Mouse (Mus musculus) heart, embryonic 12.5 days (tissue): ENCODE measurements at regions not wholly inside any gene's neighbourhood (a gene's known extent, or its start where the extent isn't known, plus 50 kb on each side); places are given as distances from the start of the nearest gene placed in this dataset.
"Not testable (repeated sequence)": the region's sequence is repeated elsewhere in the genome, so short reads cannot be mapped to it uniquely, and the experiment has no call there.

ENCODE experiments used
- ATAC-seq: fragments of 200-750 bp; cut with Nextera tagmentation; 2 replicates; pipeline ENCODE4 v1.8.0; 2017; ENCODE audit warnings: moderate TSS enrichment, moderate library complexity; ENCODE audit not compliant: insufficient number of reproducible peaks, low FRiP score
- H3K27ac ChIP-seq: fragments of 300-500 bp; sonication (generic); 2 replicates; pipeline ENCODE4 v1.5.1; 2016; ENCODE audit warnings: mild to moderate bottlenecking, moderate library complexity; ENCODE audit not compliant: poor library complexity, severe bottlenecking
- H3K27me3 ChIP-seq: fragments of 300-500 bp; sonication (generic); replicated peaks from 2 replicates; pipeline ENCODE4 v1.6.1; 2016; ENCODE audit warnings: mild to moderate bottlenecking, moderate library complexity
- H3K36me3 ChIP-seq: fragments of 300-500 bp; sonication (generic); 2 replicates; pipeline ENCODE4 v1.6.1; 2016; ENCODE audit warnings: mild to moderate bottlenecking, moderate library complexity
- H3K4me1 ChIP-seq: fragments of 300-500 bp; sonication (generic); replicated peaks from 2 replicates; pipeline ENCODE4 v1.6.1; 2016; ENCODE audit warnings: mild to moderate bottlenecking
- H3K4me2 ChIP-seq: fragments of 300-500 bp; sonication (generic); 2 replicates; pipeline ENCODE4 v1.6.1; 2016; ENCODE audit warnings: mild to moderate bottlenecking, moderate library complexity
- H3K4me3 ChIP-seq: fragments of 300-500 bp; sonication (generic); 2 replicates; pipeline ENCODE4 v1.5.1; 2016; ENCODE audit warnings: mild to moderate bottlenecking
- H3K9ac ChIP-seq: fragments of 300-500 bp; sonication (generic); 2 replicates; pipeline ENCODE4 v1.6.1; 2016; ENCODE audit warnings: mild to moderate bottlenecking, moderate library complexity
- H3K9me3 ChIP-seq: fragments of 300-500 bp; sonication (generic); replicated peaks from 2 replicates; pipeline ENCODE4 v1.6.1; 2016; ENCODE audit warnings: mild to moderate bottlenecking, moderate library complexity
- WGBS: fragments of 180-500 bp; shearing (Covaris S2); methylation state at CpG from one replicate; pipeline ENCODE4 v1.1.7; 2016; 5-methylcytosine and 5-hydroxymethylcytosine counted together

DNA sequence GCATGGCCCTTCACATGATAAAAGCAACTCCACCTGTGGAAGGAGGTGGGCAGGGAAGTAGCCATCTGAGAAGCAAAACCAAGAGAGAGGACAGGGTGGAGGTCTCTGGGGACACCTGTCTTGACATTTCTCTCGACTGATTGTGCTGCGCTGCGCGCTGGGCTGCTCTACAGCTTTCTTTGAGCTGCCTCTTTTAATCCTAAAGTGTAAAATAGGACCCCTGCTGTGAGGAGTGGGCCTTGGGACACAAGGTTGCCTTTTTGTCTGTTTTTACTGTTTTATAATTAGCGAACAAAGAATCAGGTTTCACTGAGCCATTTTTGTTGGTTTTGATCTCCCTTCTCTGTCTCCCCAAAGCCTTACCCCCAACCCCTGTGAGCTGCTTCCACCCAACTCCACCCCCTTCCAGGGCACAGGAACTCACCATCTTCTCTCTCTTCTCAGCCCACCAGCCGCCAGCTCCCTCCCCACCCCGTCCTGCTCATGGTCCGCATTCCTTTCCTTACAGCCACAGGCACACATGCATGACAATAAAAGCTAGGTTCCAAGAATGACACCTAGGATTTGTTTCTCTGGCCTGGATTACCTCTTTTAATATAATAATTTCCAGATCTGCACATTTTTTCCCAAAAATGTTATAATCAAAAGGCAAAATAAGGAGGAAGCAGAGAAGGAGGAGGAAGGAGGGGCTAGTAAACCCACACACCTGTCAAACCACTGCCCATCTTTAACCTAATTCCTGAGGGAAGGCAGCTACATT, 57.3 kb downstream of the Cbln4 start:
- no peaks in the 10 kb centered on the region; the same call in 1 of the 2 replicates for H3K27me3 ChIP-seq
- WGBS: 25% methylated on average over 8 of the region's 8 CpGs
- no peaks in the 10 kb centered on the region for H3K4me1 ChIP-seq
- ATAC-seq: no peak
- no peaks in the 10 kb centered on the region for H3K36me3 ChIP-seq
- H3K9ac ChIP-seq: no peak overlapping the region
- H3K4me3 ChIP-seq: no peak overlapping the region
- H3K27ac ChIP-seq: no peak overlapping the region
- H3K9me3 ChIP-seq: no peaks in the 10 kb centered on the region
- no peak overlapping the region for H3K4me2 ChIP-seq

DNA sequence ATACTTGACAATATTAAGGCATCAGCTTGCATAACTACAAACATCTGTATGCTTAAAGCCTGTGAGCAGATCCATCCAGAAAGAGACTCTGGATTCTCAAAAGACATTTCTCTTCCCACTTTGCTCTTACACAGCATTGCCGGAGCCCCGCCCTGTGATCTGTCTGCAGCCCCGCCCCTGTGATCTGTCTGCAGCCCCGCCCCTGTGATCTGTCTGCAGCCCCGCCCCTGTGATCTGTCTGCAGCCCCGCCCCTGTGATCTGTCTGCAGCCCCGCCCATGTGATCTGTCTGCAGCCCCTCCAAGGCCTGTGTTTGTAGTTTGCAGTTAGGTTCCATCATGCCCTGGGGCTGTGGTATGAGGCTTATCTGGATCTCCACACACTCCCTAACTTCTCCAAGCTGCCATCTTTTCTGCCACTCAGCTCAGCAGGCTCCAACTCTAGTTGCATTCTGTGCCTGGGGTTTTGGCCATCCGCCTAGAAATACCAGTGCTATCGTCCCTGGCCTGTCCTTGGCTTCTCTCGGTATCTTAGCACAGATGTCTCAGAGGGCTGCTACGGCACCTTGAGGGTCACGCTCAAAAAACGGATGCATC, 73.9 kb downstream of the Cbln4 start:
- Histone ChIP-seq H3K36me3 (no peaks in the 10 kb centered on the region), H3K9me3 (no peaks in the 10 kb centered on the region), H3K27me3 (no peaks in the 10 kb centered on the region), H3K9ac (no peak overlapping the region), H3K4me3 (no peak overlapping the region), H3K27ac (peak overlapping the region; percentile 41), H3K4me1 (peaks cover 6% of the 10 kb centered on the region; the same call in 1 of the 2 replicates), H3K4me2 (no peak overlapping the region)
- ATAC-seq: no peak; the same call in 1 of the 2 replicates
- 42% methylated on average over 13 of the region's 13 CpGs for WGBS

DNA sequence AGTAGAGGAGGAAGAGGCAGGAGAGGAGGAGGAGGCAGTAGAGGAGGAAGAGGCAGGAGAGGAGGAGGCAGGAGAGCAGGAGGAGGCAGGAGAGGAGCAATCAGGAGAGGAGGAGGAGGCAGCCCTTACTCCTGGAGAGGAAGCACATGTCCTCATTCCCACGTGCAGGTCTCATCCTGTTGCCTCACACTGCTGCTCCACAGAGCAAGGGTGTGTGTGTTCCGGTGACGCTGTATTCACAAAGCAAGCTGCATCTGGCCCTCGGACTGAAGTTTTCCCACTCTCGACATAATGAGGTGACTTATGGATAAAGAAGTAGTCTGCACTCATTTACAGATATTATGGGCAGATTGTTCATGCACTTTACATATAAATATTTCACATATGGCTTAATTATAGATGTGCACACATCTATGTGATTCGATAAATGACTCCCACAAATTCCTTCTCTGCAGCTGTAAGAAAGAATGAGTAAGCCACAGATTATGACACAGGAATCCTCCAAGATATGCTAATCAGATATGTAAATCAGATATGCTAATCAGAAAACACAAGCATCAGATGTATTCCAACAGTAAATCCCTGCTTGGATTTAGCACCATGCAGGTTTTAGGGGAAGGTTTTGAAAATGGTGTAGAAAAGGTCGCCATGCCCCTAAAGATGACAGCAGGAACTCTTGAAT, 96.6 kb downstream of the Cbln4 start:
- Histone ChIP-seq H3K9me3 (0 out of 2 replicates have a peak, but pooled peaks cover 4% of the 10 kb centered on the region), H3K27ac (no peak overlapping the region), H3K36me3 (no peaks in the 10 kb centered on the region), H3K27me3 (no peaks in the 10 kb centered on the region), H3K4me3 (no peak overlapping the region), H3K4me1 (no peaks in the 10 kb centered on the region), H3K4me2 (no peak overlapping the region), H3K9ac (no peak overlapping the region)
- no peak for ATAC-seq
- WGBS: 81% methylated on average over 7 of the region's 7 CpGs

DNA sequence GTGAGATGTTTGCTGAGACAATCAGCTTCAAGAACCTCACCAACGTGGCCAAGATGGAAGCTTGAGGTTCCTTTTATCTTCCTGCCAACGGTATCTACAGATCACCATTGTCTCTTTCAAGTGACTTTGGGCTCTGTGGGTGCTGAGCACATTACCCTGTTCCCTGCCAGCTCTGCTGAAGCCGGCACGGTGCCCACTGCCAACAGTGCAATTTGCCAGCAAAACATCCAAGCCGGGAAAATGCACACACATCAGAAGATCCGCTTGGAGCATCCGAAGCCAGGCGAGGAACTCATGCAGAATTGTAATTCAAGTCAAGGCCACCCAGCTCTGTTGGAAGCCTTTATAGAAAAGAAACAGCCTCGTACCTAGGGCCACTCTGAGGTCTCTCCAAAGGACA, 100.6 kb downstream of the Cbln4 start:
- 81% methylated on average over 9 of the region's 9 CpGs for WGBS
- H3K4me3 ChIP-seq: no peak overlapping the region
- no peak overlapping the region for H3K9ac ChIP-seq
- peaks cover 15% of the 10 kb centered on the region for H3K4me1 ChIP-seq
- no peaks in the 10 kb centered on the region for H3K27me3 ChIP-seq
- no peaks in the 10 kb centered on the region for H3K9me3 ChIP-seq
- H3K4me2 ChIP-seq: no peak overlapping the region
- ATAC-seq: no peak
- H3K27ac ChIP-seq: no peak overlapping the region
- no peaks in the 10 kb centered on the region for H3K36me3 ChIP-seq

DNA sequence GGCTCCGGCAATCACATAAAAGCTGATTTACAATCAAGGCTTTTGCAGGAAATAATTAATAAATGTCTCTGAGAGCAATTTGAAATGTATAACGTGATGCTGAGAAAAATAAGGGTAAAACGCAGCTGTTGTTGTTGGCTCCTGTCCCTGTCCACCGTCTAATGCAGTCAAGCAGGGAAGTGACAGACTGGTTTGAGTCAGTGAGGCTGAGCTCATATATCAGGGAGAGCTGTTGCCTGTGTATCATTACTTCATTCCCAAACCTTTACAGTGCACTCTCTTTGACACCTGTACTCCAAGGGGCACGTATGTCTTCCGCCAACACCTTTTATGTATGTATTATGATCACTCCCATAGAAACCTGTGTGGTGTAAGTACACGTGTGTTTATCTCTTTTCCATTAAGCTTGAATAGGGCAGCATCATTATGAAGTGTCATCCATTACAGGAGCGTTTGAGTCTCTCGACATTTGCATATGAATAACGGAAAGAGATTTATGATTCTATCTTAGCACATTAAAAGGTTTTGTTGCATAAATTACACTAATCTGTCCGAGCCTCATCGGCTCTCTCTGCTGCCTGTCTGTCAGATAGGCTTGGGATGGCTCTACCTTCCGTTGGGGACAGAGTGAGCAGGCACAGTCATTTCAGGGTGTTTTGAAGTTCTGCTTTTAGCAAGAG, 107.5 kb downstream of the Cbln4 start:
- Histone ChIP-seq H3K4me3 (no peak overlapping the region), H3K27ac (no peak overlapping the region), H3K36me3 (no peaks in the 10 kb centered on the region), H3K4me2 (no peak overlapping the region), H3K27me3 (no peaks in the 10 kb centered on the region), H3K9me3 (no peaks in the 10 kb centered on the region), H3K9ac (no peak overlapping the region), H3K4me1 (peaks cover 15% of the 10 kb centered on the region)
- WGBS: 63% methylated on average over 13 of the region's 13 CpGs
- no peak for ATAC-seq

DNA sequence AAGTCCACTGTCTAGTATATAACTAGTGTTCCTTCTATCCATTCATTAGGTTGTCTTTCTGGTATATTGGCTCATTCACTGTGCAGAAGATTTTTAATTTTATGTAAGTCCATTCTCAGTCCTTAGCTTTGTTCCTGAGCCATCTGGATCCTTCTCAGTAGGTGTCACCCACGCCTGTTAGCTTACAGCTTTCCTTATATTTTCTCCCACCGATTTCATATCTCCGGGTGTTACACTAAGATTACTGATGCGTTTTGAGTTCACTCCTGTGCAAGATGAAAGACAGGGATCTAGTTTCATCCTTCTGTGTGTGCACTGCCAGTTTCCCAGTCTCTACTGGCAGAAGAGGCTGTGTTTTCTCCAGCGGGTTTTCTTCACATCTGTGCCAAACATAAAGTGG, 122.3 kb downstream of the Cbln4 start:
- H3K27ac ChIP-seq: no peak overlapping the region
- H3K36me3 ChIP-seq: no peaks in the 10 kb centered on the region
- no peak overlapping the region for H3K4me3 ChIP-seq
- H3K9me3 ChIP-seq: peaks cover 7% of the 10 kb centered on the region; the same call in 1 of the 2 replicates
- WGBS: 73% methylated on average over 5 of the region's 5 CpGs
- H3K9ac ChIP-seq: no peak overlapping the region
- no peaks in the 10 kb centered on the region for H3K27me3 ChIP-seq
- no peak overlapping the region for H3K4me2 ChIP-seq
- ATAC-seq: no peak
- H3K4me1 ChIP-seq: no peaks in the 10 kb centered on the region

DNA sequence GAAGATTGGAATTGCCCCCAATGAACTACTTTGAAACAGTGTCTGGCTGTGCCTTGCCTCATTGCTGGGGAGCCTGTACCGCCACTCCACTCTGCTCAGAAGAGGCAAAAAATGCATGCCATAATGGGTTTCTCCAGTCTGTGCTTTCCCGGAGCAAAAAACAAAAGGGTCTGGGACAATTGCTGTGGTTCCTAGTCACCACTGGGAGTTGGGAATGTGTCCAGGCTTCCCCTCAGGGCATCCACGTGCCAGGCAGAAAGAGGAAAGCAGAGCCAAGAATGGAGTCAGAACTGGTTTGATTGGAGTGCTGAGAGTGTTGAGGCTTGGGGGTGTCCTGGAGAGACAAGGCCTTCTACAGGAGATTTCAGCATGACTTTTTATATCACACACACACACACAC, 156.0 kb downstream of the Cbln4 start:
- no peak overlapping the region for H3K27ac ChIP-seq
- H3K9me3 ChIP-seq: 0 out of 2 replicates have a peak, but pooled peaks cover 4% of the 10 kb centered on the region
- H3K36me3 ChIP-seq: no peaks in the 10 kb centered on the region
- no peak for ATAC-seq
- H3K27me3 ChIP-seq: 0 out of 2 replicates have a peak, but pooled peaks cover 3% of the 10 kb centered on the region
- no peak overlapping the region for H3K4me3 ChIP-seq
- no peaks in the 10 kb centered on the region for H3K4me1 ChIP-seq
- no peak overlapping the region for H3K4me2 ChIP-seq
- WGBS: 73% methylated on average over 3 of the region's 3 CpGs
- H3K9ac ChIP-seq: no peak overlapping the region

DNA sequence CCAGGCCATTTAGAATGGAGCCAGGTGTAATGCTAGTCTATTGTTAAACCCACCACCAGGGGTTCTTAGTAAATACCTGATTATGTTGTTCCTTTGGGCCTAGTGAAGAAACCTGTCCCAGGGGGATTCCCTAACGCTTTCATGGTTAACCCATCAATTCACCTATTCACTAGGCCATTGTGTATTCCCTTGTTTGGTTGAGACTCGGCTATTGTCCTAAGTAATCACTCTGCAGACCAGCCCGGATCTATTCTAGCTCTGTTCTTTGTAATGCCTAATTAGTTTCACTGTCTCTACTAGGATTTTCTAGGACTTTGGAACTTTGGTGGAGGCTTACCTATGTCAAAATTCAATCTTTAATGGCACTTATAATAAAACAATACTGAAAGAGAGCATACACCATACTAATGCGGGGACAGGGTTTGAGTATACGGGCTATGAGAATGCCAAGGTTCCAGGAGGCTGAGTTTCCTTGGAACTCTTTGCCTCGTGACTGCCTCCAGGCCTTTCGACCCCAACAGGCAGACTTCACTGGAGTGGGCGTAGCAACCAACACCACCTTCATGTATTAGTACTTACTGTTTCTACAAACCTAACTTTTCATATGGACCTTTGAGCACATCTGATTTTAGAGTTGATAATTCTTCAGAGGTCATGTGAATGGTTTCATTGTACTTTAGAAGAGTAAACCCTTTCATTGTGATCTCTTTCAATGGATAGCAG, 163.9 kb downstream of the Cbln4 start:
- H3K27ac ChIP-seq, H3K4me2 ChIP-seq, H3K9ac ChIP-seq, H3K4me3 ChIP-seq, H3K27me3 ChIP-seq, H3K36me3 ChIP-seq, H3K4me1 ChIP-seq, ATAC-seq, H3K9me3 ChIP-seq: not testable (repeated sequence)
- 80% methylated on average over 8 of the region's 8 CpGs for WGBS

DNA sequence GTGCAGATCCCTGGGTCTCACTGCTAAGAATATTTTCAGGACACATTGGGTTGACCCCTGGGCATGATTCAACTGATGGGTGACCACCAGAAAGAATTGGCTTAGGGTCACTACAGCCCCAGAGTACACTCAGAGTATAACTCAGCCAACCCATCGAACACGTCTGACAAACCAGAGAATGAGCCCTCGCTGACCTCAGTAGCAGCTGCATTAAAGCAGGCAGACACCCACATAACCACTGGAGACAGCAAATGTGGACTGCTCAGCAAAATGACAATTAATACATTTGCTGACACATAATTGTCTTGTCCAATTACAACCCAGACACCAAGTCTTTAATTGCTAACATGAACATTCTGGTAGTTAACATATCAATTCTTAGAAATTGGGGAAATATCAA, 175.7 kb downstream of the Cbln4 start:
- Histone ChIP-seq H3K27me3 (no peaks in the 10 kb centered on the region), H3K36me3 (no peaks in the 10 kb centered on the region), H3K9ac (no peak overlapping the region), H3K4me1 (no peaks in the 10 kb centered on the region), H3K4me3 (no peak overlapping the region), H3K27ac (no peak overlapping the region), H3K9me3 (0 out of 2 replicates have a peak, but pooled peaks cover 2% of the 10 kb centered on the region), H3K4me2 (no peak overlapping the region)
- ATAC-seq: no peak
- WGBS: 80% methylated on average over 3 of the region's 3 CpGs

DNA sequence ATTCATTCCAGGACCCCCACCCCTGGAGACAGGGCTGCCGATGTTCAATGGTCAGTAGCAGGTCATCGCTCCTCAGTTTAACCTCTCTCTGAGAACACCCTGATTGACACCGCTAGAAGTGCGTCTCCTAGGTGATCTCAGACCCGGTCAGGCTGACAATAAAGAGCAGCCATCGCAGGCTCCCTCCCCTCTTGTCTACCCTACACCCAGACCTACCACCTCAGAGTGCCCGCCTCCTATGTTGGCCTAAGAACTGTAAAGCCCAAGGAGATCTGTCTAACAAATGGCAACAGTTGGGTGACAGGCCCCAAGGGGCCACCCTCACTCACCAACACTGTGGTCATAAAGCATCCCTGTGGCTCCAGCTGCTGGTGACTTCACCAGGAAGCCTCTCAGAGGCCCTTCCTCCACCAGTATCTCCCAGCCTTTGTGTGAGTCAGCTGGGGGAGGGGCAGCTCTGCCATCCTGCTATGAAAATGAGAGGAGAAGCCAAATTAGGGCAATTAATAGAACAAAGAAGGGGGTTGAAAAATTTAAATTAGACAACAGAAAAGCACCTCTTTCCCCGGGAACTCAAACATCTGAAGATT, 178.8 kb downstream of the Cbln4 start:
- Histone ChIP-seq H3K27me3 (no peaks in the 10 kb centered on the region), H3K27ac (no peak overlapping the region), H3K4me1 (no peaks in the 10 kb centered on the region), H3K9me3 (0 out of 2 replicates have a peak, but pooled peaks cover 3% of the 10 kb centered on the region), H3K4me3 (no peak overlapping the region), H3K4me2 (no peak overlapping the region), H3K9ac (no peak overlapping the region), H3K36me3 (no peaks in the 10 kb centered on the region)
- 91% methylated on average over 8 of the region's 8 CpGs for WGBS
- no peak for ATAC-seq
